Mouse (Mus musculus) retina, embryonic 14.5 days (tissue): ENCODE measurements around the gene Rps6ka5.
A peak's percentile ranks its signal among the peaks of the same experiment; 100 is the strongest.

Experiments used
- DNase-seq: peaks from one replicate; pipeline ENCODE4 v3.0.0-alpha.2; 2015; ENCODE audit warnings: low spot score

Gene Rps6ka5

DNA sequence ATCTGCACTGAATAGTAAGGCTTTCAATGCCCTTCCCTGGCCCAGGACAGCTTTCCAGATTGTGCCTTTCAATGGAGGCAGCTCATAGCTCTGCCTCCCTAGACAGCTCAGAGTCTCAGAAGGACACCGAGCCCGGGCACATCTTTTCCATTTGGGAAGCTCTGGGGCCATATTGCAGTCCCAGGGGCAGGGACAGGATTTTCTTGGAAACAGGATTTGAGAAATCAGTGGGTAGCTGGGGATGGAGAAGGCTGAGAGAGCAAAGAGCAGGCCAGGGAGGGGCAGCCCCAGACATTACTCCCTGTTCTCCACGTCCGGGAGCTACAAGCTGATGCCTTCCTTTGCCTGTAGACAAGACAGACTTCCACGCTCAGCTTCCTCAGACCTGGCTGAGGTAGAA lies 197.1 kb downstream of the Rps6ka5 start:
- no peak for DNase-seq

DNA sequence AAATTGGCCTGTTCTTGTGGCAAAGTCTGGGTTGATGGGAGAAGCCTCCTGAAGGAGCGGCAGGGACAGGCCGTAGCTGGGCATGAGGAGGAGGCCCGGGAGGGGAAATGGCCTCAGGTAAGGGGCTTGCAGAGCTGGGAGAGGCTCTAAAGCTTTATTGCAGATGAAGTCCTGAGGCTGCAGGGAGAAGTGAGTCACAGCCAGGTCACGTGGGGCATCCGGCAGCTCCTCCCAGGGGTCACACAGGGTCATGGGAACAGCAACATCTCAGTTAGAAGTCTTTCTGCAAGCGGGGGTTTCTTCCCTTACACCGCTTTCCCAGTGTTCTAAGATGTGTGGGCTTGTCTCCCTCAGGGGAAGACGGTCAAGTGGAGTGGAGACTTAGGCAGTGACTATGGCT lies 197.6 kb downstream of the Rps6ka5 start:
- peak; percentile 66 for DNase-seq

DNA sequence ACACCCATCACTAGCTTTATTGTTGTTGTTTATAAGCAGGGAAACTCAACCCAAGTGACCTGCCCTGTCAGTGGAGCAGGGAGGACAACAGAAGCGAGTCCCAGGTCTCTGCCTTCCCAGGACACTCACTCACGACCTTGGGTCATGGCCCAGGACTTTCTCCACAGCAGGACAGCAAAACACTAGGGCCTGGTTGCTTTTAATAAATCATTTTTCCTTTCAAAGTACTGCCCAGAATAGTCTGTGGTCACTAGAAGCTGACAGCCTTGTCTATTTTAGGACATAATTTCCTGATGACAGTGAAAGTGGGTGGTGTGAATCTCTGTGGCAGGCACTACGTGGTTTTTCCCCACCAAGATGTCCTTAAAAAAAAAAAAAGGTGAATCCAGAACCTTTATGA lies 198.5 kb downstream of the Rps6ka5 start:
- DNase-seq = no peak

DNA sequence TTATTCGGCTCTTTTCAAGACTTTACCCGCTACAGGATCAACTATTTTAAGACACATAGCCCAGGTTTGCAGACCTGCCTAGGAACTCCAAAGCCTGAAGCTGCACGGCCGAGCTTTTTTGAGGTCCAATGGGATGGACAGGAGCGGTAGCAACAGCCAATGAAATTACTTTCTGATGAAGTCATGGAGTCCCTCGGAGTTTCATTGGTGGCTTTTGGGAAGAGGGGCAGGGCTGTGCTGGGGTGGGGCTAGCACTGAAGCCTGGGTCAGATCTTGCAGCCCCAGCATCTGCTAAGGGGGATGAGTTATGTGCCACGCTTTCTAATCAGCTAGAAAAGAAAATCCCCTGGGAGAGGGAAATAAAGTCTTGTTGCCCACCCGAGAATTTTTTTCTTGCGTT lies 199.0 kb downstream of the Rps6ka5 start:
- peak; percentile 89 for DNase-seq

DNA sequence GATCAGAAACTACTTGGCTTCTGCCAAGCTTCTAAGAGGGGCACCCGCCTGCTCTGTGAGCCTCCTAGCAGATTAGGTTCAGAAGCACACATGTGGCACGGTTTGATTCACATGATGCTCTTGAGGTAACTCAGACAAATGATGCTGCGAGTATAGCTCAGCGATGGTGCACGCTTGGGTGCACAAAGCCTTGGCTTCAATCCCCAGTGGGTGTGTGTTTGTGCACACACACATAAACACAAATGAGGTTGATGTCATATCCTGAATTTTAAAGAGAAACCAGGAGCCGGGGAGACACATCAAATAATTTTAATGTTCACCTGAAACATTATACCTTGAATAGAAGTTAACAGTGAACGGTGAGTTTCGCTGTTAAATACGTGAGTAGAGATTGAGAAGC lies 199.5 kb downstream of the Rps6ka5 start:
- DNase-seq = peak; percentile 50

DNA sequence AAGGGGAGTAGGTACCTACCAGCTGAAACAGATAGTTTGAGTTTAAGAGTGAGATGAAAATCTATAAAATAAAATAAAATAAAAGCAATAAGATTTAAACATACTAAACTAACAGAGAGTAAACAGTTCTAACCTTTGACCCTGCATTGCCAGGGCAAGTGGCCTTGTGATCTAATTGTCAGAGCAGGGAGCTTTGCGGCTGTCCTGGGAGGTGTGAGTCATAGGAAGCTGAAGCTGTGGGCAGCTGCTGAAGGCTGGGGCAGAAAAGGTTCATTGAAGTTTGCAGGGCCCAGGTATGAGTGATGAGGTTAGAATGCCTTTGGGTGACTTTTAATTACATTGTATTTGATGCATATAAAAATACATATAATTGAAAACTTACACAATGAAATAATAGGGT lies 200.8 kb downstream of the Rps6ka5 start:
- DNase-seq = no peak

DNA sequence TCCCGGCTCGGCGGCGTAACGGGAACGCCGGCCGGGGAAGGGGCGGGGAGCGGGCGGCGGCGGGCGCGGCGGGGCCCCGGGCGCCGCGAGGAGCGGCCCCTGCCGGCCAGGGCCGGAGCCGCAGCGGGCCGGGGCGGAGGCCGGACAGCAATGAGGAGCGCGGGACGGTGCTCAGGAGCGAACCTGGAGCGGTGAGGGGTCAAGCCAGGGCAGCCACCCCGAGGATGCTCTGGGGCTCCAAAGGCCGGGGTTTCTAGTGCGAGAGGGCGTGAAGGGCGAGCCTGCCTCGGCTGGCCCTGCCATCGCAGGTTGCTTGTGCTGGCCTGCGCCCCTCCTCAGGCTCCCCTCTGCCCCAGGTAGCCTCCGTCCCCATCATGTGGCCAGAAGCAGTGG lies 206.0 kb downstream of the Rps6ka5 start, which contains the start of gene Ttc7b:
Gene Ttc7b, minus strand, starts transcription at position 33 of the 393 bp plus-strand sequence.
- DNase-seq = peak; percentile 72

DNA sequence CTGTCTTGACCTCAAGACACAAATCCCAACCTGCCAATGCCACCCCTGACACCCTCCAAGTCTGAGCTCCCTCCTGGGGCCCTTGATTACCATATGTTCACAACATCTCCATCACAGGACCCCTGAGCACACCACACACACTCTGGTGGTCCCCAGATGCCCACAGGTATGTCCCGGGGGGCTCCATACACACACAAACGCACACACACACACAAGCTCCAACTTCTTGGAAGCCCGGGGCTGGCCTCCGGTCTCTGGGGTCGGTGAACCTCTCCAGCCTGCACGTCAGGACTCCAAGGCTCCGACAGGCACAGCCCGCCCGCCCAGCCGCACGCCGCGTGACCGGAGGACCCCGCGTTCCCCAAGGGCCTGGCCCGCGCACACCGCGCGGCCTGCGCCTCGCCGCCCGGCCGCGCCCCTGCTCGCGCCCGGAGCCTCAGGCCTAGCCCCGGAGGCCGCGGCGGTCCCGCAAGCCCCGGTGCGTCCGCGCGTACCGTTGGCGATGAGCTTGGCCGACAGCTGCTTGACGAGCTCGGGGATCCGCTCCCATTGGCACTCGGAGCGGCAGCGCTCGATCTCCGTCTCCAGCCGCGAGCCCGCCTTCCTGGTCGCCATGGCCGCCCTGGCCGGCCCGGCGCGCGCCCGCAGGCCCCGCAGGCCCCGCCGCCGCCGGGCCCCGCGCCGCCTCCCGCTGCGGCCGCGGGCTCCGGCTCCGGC lies 206.5 kb downstream of the Rps6ka5 start:
- peak; percentile 66 for DNase-seq

DNA sequence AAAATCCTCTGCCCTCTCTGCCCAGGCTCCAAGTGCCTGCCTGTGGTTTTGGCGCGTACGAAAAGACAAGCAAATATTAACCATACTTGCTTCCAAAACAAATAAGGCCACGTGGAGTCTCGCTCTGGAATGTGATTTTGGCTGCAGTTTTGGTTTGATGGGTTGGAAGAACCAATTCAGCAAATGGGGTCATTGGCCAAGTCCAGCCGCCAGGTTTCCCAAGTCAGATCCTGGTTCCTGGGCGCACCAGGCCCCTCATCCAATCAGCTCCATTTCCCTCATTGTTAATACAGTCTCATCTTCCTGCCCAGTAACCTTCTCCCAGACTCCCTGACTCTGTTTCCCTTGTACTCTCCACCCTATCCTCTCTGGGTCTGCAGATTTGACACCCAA lies 207.1 kb downstream of the Rps6ka5 start:
- DNase-seq = peak; percentile 49

DNA sequence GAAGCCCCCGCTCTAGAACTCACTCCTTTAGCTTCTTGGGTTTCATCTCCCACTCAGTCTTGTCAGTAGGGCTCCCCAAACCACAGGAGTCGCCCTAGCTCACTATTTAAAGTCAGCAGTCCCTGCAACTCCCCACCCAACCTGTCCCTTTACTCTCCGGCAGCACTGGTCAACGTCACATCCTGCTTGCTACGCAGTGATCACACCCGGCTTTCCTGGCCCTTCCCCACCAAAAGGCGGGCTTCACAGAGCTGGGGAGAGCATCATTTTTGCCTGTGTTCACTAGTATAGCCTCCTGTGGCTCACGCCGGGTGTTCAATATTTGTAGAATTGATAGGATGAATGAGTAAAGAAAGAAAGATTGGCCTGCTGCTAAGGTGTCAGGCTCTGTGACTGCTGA lies 209.4 kb downstream of the Rps6ka5 start:
- DNase-seq = no peak

DNA sequence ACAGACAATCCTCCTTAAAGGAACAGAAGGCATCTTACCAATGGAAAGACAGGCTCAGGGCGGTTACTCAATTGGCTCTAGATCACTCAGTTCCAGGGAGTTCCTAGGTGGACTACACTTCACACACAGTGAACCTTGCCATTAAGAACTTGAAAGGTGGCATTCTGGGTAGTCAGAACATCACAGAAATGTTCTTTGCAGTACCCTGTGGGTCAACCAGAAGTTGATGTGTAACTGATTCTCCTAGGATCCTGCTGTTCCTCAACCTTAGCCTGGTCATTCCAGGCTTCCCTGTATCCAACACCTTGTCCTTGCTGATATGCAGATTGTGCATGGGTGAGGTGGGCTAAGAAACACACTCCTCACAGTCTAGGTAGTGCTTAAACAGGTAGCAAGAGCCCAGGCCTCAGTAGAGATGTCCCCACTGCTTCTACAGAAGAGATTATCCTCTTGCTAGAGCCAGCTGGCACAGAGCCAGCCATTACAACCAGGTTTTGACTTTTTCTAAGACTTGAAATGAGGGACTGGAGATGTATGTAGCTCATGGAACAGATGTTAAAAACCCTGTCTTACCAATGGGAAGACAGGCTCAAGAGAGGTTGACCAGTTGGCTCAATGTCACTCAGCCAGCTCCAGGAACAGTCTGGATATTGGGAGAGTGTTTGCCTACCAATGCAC lies 210.5 kb downstream of the Rps6ka5 start:
- DNase-seq = no peak

DNA sequence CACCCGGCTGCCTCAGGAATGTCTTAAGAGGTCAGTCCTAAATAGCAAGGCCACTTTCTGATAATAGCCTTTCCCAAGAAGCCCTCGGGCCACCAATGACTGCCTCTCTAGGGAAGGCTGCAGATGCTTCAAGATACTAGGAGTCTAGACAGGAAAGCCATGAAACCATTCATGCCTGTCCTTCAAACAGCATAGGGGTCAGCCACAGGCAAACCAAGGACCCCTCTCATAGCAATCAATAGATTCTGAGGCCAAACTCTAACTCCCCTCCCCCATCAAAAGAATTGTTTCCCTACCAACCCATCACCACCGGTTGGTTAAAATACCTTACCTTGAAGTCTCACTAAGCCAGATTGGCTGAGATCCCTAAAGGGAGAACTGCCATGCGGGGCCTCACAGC lies 211.3 kb downstream of the Rps6ka5 start:
- DNase-seq = no peak

DNA sequence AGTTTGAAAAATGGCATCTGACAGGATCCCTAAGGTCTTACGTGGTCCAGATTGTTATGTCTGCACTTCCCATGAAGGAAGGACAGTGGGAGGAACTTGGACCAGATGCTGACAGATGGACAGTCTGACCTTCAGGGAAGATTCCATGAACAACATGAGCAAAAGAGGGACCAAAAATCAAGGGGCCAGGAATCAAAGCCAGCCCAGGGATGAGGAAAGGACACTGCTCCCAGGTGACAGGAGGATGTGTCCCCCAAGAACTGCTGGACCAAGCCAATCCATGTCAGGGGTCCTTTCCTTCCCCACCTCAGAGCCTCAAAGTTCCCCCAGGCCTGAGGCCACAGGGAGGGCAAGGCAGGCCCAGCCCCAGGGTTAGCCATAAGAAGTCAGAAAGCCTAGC lies 212.2 kb downstream of the Rps6ka5 start:
- DNase-seq = no peak

DNA sequence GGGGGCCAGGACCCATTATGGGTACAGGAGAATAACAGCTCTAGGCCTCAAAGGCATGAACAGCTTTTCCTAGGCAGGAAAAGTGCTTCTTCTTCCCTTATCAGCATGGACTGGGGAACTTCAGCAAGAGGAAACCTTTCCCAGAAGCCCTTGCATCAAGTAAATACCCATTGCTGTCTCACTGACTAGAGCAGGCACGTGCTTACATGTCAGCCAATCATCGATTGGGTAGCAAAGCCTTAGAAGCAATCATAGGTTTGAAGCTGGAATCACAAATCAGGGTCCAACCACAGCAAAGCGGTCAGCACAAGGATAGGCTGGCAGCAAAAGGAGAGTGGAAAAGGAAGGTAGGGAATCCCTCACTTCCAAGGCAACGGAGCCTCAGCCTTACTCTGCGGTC lies 213.7 kb downstream of the Rps6ka5 start:
- DNase-seq = no peak

DNA sequence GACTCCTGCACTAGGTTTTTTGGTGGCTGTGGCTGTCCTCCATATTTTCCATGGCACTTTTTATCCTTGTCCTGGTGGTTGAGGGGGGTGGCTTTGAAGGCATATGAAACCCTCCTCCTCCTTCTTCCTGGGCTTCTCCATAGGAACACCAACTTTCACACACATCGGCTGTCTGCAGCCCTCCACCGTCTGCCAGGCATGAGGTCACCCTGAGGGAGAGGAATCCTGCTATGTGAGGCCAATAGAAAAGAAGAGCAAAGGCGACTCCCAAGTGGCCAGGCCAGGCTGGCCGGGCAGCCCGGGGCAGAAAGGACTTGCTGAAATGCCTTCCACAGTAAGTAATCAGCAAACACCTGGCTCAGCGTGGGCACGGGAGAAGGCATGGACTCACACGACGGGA lies 214.1 kb downstream of the Rps6ka5 start:
- no peak for DNase-seq

DNA sequence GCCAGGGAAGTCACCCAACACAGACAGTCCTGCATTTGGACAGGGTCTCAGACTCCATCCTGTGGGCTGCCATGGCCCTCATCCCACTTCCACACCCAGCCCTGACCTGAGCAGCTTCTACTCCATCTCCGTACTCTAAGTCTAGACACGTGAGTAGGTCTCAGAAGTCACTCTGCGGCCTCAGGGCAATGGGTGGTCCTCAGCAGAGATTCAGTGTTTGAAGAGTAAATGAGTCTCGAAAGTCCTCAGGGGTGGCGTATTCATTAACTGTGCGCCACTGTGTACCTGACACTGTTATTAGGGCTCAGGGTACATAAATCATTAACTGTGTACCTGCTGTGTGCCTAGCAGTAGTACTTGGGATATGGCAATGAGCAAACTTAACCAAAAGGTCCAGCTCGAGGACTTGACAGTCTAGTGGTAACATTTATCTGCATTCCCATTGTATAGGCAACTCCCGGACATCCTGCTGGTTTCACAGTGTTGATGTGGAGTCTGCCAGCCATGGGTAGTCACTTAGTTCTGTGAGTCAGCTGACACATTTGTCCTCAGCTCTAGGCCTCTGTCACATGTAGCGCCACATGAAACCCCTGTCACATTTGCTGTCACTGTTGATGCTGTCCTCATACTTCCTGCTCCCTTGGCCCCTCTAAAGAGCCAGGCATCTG lies 217.0 kb downstream of the Rps6ka5 start:
- no peak for DNase-seq

DNA sequence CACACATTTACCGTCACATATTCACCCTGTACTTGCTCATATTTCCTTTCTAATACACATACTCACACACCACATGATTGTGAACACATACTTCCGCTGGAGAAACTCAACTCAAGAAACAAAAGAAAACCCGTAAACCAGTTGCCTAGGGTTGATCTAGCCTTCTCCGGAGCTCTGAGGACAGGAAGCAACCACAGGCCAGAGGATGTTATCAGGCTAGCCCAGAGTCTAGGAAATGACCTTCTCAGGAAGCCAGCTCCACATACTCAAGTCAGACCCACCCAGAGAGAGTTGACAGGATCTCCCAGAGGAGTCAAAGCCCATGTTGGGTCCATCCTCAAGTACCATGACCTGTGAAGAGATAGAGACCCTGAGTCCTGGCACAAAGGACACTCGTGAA lies 218.1 kb downstream of the Rps6ka5 start:
- no peak for DNase-seq

DNA sequence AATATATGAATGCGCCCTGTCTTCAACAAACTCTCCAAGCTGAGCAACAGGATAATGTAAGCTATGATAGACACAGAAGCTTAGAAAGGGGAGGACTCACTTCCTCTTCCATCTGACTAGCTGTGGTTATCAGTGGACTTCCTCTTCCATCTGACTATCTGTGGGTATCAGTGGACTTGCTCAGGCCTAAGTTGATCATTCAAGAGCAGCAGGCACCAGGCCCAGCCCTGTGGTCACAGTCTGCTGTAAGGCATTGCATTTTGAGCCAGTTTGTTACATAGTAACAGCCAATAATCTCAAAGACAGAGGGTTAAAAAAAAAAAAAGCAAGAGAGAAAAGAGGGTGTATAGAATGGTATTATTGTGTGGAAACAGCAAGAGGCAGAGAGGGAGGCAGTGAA lies 221.3 kb downstream of the Rps6ka5 start:
- DNase-seq = no peak

DNA sequence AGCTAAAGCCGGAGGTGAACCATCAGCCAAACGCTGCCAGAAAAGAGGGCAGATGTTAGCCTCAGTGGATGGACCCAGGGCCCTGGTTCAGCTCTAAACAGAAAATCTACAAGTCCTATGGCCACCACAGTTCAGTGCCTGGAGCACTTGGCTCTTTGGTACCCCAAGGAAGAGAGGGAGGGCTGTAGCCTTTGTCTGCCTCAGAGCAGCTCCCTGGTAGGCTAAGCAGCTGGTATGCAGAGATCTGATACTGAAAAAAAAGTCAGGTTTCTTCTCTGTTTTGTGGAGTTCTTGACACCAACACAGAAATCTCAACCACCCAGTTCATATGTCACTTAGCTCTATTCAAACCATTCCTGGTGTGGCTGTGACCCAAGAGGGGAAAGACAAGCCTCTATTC lies 222.2 kb downstream of the Rps6ka5 start:
- no peak for DNase-seq

DNA sequence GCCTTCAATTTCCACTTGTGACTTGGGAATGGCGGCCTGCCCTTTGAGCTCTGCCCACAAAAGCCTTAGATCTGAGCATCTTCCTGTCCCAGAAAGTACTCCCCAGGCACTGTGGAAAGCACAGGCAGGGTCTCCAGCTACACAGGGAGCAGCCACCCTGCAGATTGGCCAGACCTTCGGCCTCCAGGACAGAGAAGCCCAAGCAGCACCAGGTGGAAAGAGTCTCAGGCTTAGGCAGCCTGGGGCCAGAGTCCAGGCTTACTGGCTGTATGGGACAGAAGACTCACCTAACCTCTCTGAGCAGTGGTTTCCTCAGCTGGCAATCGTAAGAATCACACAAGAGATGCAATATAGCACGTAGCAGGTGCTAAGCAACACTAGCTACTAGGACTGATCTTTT lies 223.1 kb downstream of the Rps6ka5 start:
- DNase-seq = no peak

DNA sequence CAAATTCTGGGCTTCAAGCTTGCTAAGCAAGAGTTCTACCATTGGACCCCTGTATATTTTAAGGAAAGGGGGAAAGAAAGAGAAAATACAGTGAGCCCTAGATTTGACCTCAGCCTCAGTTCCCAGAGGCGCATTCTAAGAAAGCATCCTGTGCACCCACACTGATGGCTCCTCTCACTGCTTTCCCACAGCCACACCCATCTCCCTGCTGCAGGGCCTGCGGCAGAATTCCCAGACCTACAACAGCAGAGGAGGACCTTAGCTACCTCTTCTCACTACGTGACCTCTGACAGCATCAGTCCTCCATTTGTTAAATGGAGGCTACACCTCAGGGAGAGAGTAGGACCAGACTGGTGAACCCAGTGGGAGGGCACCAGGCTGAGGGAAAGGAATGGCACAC lies 224.2 kb downstream of the Rps6ka5 start:
- no peak for DNase-seq

DNA sequence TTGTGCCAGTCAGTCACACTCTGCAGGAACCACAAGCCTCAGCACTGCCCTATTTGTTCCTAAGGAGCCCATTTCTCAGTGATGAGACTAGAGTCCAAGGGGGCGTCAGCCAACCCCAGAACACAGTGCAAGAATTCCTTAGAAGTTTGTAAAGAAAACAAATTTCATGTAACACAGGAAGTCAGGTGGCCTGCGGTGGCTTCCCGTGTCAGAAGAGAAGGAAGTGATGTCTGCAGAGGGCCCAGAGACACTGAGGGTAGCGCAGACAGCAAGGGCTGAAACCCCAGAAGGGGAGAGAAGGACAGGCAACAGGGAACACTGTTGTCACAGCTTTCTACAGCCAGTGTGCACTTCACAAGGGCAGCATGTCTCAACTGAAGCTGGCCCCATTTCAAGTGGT lies 225.5 kb downstream of the Rps6ka5 start:
- DNase-seq = no peak

DNA sequence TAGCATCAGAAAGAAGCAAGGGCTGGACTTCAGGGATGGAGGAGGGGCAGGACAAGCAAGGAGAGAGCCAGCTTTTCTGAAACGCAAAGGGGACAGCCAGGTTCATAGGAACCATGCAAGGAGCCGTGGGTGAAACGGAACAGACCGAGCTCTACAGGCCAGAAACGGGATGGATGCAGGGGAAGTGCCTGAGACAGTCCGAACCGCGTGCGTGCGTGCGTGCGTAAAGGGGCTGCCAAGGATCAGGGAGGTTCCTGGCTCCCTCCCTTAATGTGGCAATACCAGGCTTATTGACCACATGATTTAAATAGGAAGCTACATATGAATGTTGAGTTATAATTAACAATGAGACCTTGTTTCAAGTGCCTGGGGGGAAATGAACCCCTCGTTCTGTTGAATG lies 227.3 kb downstream of the Rps6ka5 start:
- DNase-seq = no peak
